Mouse (Mus musculus): Measurements from ENCODE around the gene Prmt7.

GRCm38 (mm10) chr8:106287445-106287844 lies 76.7 kb downstream of the Prmt7 start:
- TF ChIP-seq CTCF (IDR thresholded peaks at IDR 0.05; ENCODE audit: extremely low read depth, insufficient read depth, low read length) (no peak), POLR2A (IDR thresholded peaks at IDR 0.05; ENCODE audit: extremely low read depth, insufficient read depth, low read length) (no peak)

Data from cortical plate, adult 2 months (tissue).